Mouse (Mus musculus) stomach, embryonic 16.5 days (tissue): ENCODE results near the gene Peg10. TPM values are rescaled to one million over a fixed set of nuclear protein-coding genes. Genes with fewer than 3 reads are reported as not detected.
"Not testable (repeated sequence)": the region's sequence is repeated elsewhere in the genome, so short reads cannot be mapped to it uniquely, and the experiment has no call there.

Experiments used
- ATAC-seq: fragments of 200-750 bp; cut with Nextera tagmentation; 2 replicates; pipeline ENCODE4 v1.8.0; 2017; ENCODE audit warnings: moderate number of reproducible peaks, moderate TSS enrichment; ENCODE audit not compliant: insufficient read depth, low FRiP score
- H3K27ac ChIP-seq: fragments of 300-500 bp; sonication (generic); 2 replicates; pipeline ENCODE4 v1.5.1; 2014; ENCODE audit warnings: low read length
- H3K27me3 ChIP-seq: fragments of 300-500 bp; sonication (generic); 2 replicates; pipeline ENCODE4 v1.6.1; 2014; ENCODE audit warnings: low read length, control low read depth, mixed read lengths; ENCODE audit not compliant: control insufficient read depth, insufficient read depth
- H3K36me3 ChIP-seq: fragments of 300-500 bp; sonication (generic); 2 replicates; pipeline ENCODE4 v1.6.1; 2014; ENCODE audit warnings: low read length; ENCODE audit not compliant: control insufficient read depth, insufficient read depth
- H3K4me1 ChIP-seq: fragments of 300-500 bp; sonication (generic); 2 replicates; pipeline ENCODE4 v1.6.1; 2014; ENCODE audit warnings: low read length, control low read depth, mixed read lengths; ENCODE audit not compliant: control insufficient read depth, insufficient read depth
- H3K4me2 ChIP-seq: fragments of 300-500 bp; sonication (generic); 2 replicates; pipeline ENCODE4 v1.6.1; 2014; ENCODE audit warnings: low read depth, low read length, mixed read lengths
- H3K4me3 ChIP-seq: fragments of 300-500 bp; sonication (generic); replicated peaks from 2 replicates; pipeline ENCODE4 v1.5.1; 2014; ENCODE audit warnings: mild to moderate bottlenecking, low read length
- H3K9ac ChIP-seq: fragments of 300-500 bp; sonication (generic); 2 replicates; pipeline ENCODE4 v1.6.1; 2014; ENCODE audit warnings: low read length
- H3K9me3 ChIP-seq: fragments of 300-500 bp; sonication (generic); replicated peaks from 2 replicates; pipeline ENCODE4 v1.6.1; 2016; ENCODE audit warnings: low read length, control low read depth; ENCODE audit not compliant: control insufficient read depth
- WGBS: fragments of 180-500 bp; shearing (Covaris S2); extraction: QIAGEN DNeasy Blood & Tissue Kit; methylation state at CpG from one replicate; pipeline ENCODE4 v1.1.7; 2014; 5-methylcytosine and 5-hydroxymethylcytosine counted together
- polyA plus RNA-seq: library from polyadenylated mRNA; unstranded; fragments of >200 nt; fragmentation: Nextera tagmentation; extraction: Ambion mirVana; gene quantifications from 2 replicates; pipeline ENCODE4 v1.2.1, GENCODE M21; 2015

The Peg10 gene
- polyA plus RNA-seq, 1 experiment from 2014 or later = 4.7 TPM

GRCm38 (mm10) chr6:4796281-4796680 is 49.2 kb downstream of the Peg10 start:
- no peaks in the 10 kb centered on the region for H3K27me3 ChIP-seq
- ATAC-seq = no peak
- no peaks in the 10 kb centered on the region for H3K4me1 ChIP-seq
- no peak overlapping the region for H3K27ac ChIP-seq
- H3K9me3 ChIP-seq = no peaks in the 10 kb centered on the region
- no peaks in the 10 kb centered on the region for H3K36me3 ChIP-seq
- H3K9ac ChIP-seq = no peak overlapping the region
- 88% methylated on average over 1 of the region's 1 CpGs for WGBS
- no peak overlapping the region for H3K4me2 ChIP-seq
- no peak overlapping the region for H3K4me3 ChIP-seq

DNA sequence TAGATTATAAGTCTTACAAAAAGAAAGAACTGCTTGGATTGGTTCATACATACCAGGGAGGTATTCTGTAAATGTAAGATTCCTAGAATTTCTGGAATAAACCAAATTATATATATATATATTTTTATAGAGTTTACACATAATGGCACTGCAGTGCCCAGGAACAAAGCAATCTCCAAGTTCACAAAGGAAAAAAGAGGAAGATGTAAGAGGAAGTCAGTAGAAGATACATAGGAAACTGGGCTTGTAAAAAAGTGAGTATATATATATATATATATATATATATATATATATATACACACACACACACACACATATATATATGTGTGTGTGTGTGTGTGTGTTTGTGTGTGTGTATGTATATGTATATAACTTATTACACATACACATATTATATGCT is 50.2 kb downstream of the Peg10 start:
- H3K4me2 ChIP-seq, H3K4me1 ChIP-seq, H3K27ac ChIP-seq, H3K4me3 ChIP-seq, H3K36me3 ChIP-seq, ATAC-seq, H3K9ac ChIP-seq, H3K27me3 ChIP-seq, H3K9me3 ChIP-seq: not testable (repeated sequence)

DNA sequence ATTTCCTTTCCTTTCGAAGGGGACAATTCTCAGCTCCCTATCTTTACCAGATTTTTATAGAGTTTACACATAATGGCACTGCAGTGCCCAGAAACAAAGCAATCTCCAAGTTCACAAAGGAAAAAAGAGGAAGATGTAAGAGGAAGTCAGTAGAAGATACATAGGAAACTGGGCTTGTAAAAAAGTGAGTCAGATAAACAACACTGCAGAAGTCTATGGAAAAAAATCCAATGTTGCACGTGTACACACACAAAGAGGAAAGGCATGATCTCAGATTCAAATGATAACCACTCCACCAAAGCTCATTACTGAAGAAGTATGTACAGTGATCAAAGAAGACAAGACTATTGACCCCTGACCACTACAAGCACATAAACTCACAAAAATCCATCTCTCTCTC is 51.3 kb downstream of the Peg10 start:
- Histone ChIP-seq H3K9ac (no peak overlapping the region), H3K4me1 (no peaks in the 10 kb centered on the region), H3K27me3 (no peaks in the 10 kb centered on the region), H3K4me3 (no peak overlapping the region), H3K36me3 (no peaks in the 10 kb centered on the region), H3K9me3 (no peaks in the 10 kb centered on the region), H3K27ac (no peak overlapping the region), H3K4me2 (no peak overlapping the region)
- WGBS = 14% methylated on average over 2 of the region's 2 CpGs
- no peak for ATAC-seq

DNA sequence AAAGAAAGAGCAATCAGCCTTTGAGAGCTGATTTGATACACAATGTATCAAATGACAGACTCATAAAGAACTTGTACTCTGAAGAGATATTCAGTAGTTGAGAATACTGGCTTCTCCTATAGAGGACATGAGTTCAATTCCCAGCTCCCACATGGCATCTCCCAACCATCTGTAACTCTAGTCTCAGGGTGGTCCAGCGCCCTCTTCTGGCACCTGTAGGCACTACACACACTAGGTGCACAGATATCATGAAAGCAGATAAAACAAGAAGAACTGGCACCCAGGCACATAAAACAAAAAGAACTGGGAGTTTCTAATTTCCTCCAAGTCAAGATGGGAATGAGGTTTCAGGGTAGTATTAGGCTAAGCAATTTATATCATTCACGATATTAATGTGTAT is 52.3 kb downstream of the Peg10 start:
- WGBS = 73% methylated on average over 2 of the region's 2 CpGs
- H3K4me1 ChIP-seq = no peaks in the 10 kb centered on the region
- H3K36me3 ChIP-seq = no peaks in the 10 kb centered on the region
- no peak overlapping the region for H3K4me2 ChIP-seq
- H3K27ac ChIP-seq = no peak overlapping the region
- H3K9ac ChIP-seq = no peak overlapping the region
- H3K27me3 ChIP-seq = no peaks in the 10 kb centered on the region
- H3K4me3 ChIP-seq = no peak overlapping the region
- ATAC-seq = no peak
- H3K9me3 ChIP-seq = no peaks in the 10 kb centered on the region

DNA sequence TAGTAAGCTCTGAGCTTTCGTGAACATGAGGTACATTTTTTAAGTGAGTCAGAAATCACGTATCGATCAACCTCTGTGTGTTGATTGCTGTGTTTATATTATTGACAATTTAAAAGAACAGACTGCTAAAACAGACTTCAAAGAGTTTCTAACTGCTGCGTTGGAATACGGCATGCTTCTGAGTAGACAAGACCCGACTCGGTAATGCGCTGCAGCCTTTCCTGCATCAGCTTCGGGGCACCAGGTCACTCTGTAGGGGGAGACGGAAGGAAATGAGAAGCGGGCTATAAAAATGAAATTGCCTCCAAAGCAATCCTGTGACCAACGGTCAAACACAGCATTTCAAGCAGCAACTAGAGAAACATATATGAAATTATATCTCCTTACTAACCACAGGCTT is 59.9 kb downstream of the Peg10 start:
- H3K27me3 ChIP-seq = no peaks in the 10 kb centered on the region
- 53% methylated on average over 12 of the region's 12 CpGs for WGBS
- no peaks in the 10 kb centered on the region for H3K36me3 ChIP-seq
- H3K9ac ChIP-seq = no peak overlapping the region
- no peak overlapping the region for H3K27ac ChIP-seq
- 0 out of 2 replicates have a peak, but pooled peaks cover 4% of the 10 kb centered on the region for H3K4me1 ChIP-seq
- H3K4me2 ChIP-seq = no peak overlapping the region
- no peak overlapping the region for H3K4me3 ChIP-seq
- no peaks in the 10 kb centered on the region for H3K9me3 ChIP-seq
- no peak for ATAC-seq

Other genes with a start within 250 kb of the Peg10 start
- 1,169 and 1,212 TPM in 2 replicates for gene Col1a2, start 242.5 kb upstream of the Peg10 start, polyA plus RNA-seq
- gene Casd1, start 146.5 kb upstream of the Peg10 start, polyA plus RNA-seq = 20.5 and 23.3 TPM in 2 replicates
- gene Sgce, start 99 bp upstream of the Peg10 start, polyA plus RNA-seq = 69.6 and 73.2 TPM in 2 replicates
- gene Ppp1r9a, start 155.6 kb downstream of the Peg10 start, polyA plus RNA-seq = 9.2 and 14.8 TPM in 2 replicates